Mouse (Mus musculus) right cerebral cortex, adult 2 months (tissue): ENCODE measurements around the gene Strn.

Experiments
- DNase-seq, 2 experiments: peaks; one replicate each; pipeline ENCODE4 v3.0.0; 2021 to 2022; ENCODE audit warnings: low spot score in 2 of 2

The Strn gene

GRCm38 (mm10) chr17:78618164-78618693 is 118.8 kb downstream of the Strn start:
- DNase-seq = no peak

GRCm38 (mm10) chr17:78615096-78615495 is 121.9 kb downstream of the Strn start:
- no peak for DNase-seq

- no peak for DNase-seq
Observed at GRCm38 (mm10) chr17:78614481-78614880, 122.5 kb downstream of the Strn start.

- DNase-seq = peak in 1 of 2 experiments; percentile 36
Observed at GRCm38 (mm10) chr17:78611117-78611516, 125.9 kb downstream of the Strn start.

DNA sequence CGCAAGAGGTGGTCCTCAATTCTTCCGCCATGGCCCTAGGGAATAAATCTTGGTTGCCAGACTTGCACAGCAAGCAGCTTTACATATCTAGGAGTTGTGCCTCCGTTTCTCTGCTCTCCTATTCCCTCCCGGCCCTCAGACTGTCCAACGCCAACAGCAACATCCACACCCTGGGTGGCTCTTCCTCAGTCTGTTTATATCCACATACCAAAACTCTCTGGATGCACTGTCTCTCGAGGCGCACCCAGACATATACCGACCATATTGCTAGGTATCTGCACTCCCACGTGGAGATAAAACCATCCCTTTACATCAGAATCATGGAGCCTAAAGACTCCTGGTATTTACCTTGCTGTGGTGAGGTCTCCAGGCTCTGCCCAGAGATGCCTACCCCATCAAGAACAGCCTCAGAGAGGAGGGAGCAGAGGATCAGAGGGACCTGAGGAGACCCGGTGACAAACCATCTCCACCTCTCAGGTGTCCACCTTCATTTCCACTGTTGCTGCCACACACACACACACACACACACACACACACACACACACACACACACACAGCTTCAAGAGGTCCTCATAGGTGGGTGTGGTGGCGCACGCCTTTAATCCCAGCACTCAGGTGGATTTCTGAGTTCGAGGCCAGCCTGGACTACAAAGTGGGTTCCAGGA is 127.7 kb downstream of the Strn start:
- no peak for DNase-seq

DNA sequence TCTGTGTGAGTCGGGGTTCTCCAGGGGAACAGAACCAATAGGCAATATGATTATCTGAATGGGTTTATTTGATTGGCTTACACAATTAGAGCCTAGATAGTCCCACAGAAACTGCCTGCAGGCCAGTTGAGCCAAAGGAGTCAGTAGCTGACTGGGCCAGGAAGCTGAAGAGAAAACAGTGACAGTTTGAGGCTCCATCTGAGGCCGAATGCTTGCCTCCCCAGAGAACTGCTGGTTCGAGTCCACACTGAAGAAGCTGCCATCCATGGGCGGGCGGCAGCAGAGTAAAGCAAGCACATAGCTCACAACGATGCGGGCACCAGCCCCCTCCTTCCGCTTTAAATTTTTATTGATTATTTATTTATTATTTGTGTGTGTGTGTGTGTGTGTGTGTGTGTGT is 128.3 kb downstream of the Strn start:
- no peak for DNase-seq

DNA sequence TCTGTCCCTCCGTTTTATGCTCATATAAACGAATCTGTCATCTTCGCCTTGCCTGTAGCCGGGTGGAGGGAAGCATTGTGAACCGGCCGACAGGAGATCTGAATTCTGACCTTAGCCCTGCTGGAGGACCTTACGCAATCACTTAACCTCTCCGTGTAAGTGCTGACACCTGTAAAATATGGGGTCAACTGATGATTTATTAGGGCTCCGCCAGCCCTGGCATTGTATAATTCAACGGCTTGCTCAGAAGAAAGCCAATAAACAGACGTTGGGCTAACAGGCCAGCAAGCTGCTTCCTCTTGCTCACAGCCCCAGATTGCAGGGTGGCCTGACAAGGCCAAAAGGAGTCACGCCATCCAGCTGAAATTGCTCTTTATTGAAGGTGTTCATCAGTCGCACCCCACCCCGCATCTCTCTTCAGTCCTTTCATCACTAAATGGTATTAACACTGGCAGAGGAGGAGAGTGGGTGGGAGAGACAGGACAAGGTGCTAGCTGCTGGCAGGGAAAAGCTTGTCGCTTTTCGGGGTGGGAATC is 128.8 kb downstream of the Strn start:
- DNase-seq = no peak

DNA sequence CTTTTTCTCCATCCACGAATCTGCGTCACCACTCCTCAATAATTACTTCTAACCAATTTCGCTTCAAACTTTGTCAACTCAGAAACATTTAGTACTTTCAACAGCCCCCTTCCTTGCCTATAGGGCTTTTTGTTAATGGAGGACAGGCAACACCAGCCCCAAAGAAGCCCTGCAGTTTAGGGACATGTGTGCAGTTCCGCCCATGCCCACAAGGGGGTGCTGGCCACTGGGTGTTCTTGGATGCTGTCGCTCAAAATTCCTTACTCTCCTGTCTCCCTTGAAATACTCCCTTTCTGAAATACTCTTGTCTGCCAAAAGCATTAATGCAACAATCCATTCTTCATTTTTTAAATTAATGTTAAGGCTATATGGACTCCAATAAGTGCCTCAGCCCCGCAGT is 132.6 kb downstream of the Strn start:
- peak; percentile 48 to 53 for DNase-seq

DNA sequence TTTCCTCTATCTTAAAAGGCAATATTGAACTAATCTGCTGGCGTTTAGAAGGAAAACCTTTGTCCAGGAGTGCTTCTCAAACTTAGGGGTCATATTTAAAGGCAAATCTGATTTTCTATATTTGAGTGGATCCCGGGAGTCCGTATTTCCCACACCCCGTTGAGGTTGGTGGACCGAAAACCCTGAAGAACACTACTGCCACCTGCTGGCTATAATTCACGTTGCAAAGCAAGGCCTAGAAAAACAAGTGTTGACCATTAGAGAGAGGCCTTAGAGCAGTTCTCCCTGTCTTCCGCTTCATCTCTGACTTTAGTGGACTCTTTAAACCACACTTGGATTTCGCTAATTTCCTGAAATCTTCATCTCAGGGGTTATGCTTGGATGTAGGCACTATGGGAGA is 133.1 kb downstream of the Strn start:
- peak; percentile 89 to 90 for DNase-seq

DNA sequence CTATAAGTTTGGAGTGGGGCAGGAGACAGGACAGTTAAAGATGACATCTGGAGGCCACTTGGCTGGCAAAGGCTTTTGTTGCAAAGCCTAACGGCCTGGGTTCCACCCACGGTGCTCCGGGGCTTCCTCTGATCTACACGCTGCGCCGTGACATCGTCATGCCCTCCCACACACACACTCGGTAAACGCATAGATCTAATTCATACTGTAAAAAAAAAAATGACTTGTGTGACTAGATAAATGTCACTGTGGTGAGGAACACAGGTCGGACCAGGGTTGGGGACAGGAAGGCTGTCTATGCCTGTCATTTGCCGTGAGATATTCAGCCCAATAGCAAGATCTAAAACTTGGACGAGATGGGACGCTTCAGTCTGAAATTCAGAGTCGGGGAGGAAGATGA is 134.7 kb downstream of the Strn start:
- no peak for DNase-seq

- DNase-seq = peak in 1 of 2 experiments; percentile 20
Observed at GRCm38 (mm10) chr17:78601601-78602000, 135.4 kb downstream of the Strn start.

- no peak for DNase-seq
Observed at GRCm38 (mm10) chr17:78601042-78601441, 136.0 kb downstream of the Strn start.
